Mouse (Mus musculus) heart, postnatal 0 days (tissue): ENCODE measurements around the gene Pgap3. TPM values are rescaled to one million over a fixed set of nuclear protein-coding genes. Genes with fewer than 3 reads are reported as not detected.
A peak's percentile ranks its signal among the peaks of the same experiment; 100 is the strongest.

Experiments
- ATAC-seq: fragments of 200-750 bp; cut with Nextera tagmentation; 2 replicates; pipeline ENCODE4 v1.8.0; 2017; ENCODE audit warnings: low read depth, moderate number of reproducible peaks, moderate library complexity; ENCODE audit not compliant: insufficient read depth
- DNase-seq: peaks from one replicate; pipeline ENCODE4 v3.0.0-alpha.2; 2016; ENCODE audit warnings: low spot score
- H3K27ac ChIP-seq: fragments of 300-500 bp; sonication (generic); 2 replicates; pipeline ENCODE4 v1.5.1; 2014; ENCODE audit warnings: low read depth, mild to moderate bottlenecking
- H3K27me3 ChIP-seq: fragments of 300-500 bp; sonication (generic); 2 replicates; pipeline ENCODE4 v1.6.1; 2014; ENCODE audit warnings: low read length, mixed read lengths; ENCODE audit not compliant: control insufficient read depth, insufficient read depth
- H3K36me3 ChIP-seq: fragments of 300-500 bp; sonication (generic); replicated peaks from 2 replicates; pipeline ENCODE4 v1.6.1; 2014; ENCODE audit warnings: low read length, mixed read lengths; ENCODE audit not compliant: control insufficient read depth, insufficient read depth
- H3K4me1 ChIP-seq: fragments of 300-500 bp; sonication (generic); 2 replicates; pipeline ENCODE4 v1.6.1; 2014; ENCODE audit warnings: antibody characterized with exemption; ENCODE audit not compliant: control insufficient read depth, insufficient read depth
- H3K4me2 ChIP-seq: fragments of 300-500 bp; sonication (generic); 2 replicates; pipeline ENCODE4 v1.6.1; 2014; ENCODE audit warnings: low read depth, mild to moderate bottlenecking, low read length, moderate library complexity
- H3K4me3 ChIP-seq: fragments of 300-500 bp; sonication (generic); 2 replicates; pipeline ENCODE4 v1.5.1; 2014; ENCODE audit warnings: low read depth, low read length
- H3K9ac ChIP-seq: fragments of 300-500 bp; sonication (generic); replicated peaks from 2 replicates; pipeline ENCODE4 v1.6.1; 2014; ENCODE audit warnings: low read depth, low read length, mixed read lengths
- H3K9me3 ChIP-seq: fragments of 300-500 bp; sonication (generic); replicated peaks from 2 replicates; pipeline ENCODE4 v1.6.1; 2016; ENCODE audit warnings: low read length; ENCODE audit not compliant: control insufficient read depth
- CTCF ChIP-seq: IDR thresholded peaks from 2 replicates; pipeline ENCODE4 v1.5.1; 2016; ENCODE audit warnings: antibody characterized with exemption, control low read depth, low read depth
- EP300 ChIP-seq: IDR thresholded peaks from 2 replicates; pipeline ENCODE4 v1.6.1; 2016; ENCODE audit warnings: antibody characterized with exemption, low read depth
- WGBS: fragments of 180-500 bp; shearing (Covaris S2); extraction: QIAGEN DNeasy Blood & Tissue Kit; methylation state at CpG from one replicate; pipeline ENCODE4 v1.1.7; 2014; 5-methylcytosine and 5-hydroxymethylcytosine counted together
- polyA plus RNA-seq: library from polyadenylated mRNA; unstranded; fragments of >200 nt; fragmentation: Nextera tagmentation; extraction: Ambion mirVana; gene quantifications from 2 replicates; pipeline ENCODE4 v1.2.1, GENCODE M21; 2015
- total RNA-seq: library from RNA; depleted of rRNA; stranded (reverse); fragments of >200 nt; gene quantifications from 2 replicates; pipeline ENCODE4 v1.2.3, GENCODE M21; 2014; ENCODE audit warnings: low replicate concordance

Gene Pgap3
- total and polyA plus RNA-seq, 2 experiments from 2014 or later: 18.2 to 35.7 TPM

DNA sequence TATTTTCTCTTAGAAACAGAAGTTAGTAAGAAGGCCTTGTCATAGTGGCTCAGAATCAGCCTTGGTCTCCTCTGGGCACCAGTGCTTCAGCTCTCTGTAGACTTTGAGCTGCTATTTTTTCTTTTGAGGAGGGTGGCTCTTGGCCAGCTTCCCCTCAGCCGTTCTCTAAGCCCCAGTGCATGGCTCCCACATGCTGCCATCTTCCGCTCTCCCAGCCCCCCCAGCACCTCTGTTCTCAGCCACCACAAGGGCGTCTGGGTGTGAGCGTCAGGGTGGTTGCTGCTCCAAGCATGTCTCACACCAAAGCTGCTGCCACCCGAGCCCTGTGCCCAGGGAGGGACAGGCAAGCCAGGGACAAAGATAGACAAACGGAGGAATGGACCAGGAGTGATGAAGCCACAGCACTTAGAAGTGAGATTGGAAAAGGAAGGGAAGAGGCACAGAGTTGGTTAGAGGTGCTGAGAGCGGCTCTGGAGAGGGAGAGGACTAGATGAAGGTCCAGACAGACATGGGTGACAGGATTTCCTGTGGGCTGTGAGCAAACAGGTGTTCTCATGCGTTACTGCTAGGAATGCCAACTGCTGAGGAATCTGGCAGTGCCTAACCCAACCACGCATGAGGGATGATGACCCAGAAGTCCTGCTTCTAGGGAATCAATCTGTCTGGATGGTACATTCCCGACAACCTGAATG is 33.0 kb downstream of the Pgap3 start:
- TF ChIP-seq EP300 (no peak), CTCF (no peak)

GRCm38 (mm10) chr11:98366290-98366689 is 34.0 kb downstream of the Pgap3 start:
- H3K4me3 ChIP-seq: no peak overlapping the region
- no peaks in the 10 kb centered on the region for H3K27me3 ChIP-seq
- DNase-seq: peak; percentile 3
- H3K27ac ChIP-seq: 0 out of 2 replicates have a peak overlapping the region, but pooled peaks have one; percentile 11
- H3K4me1 ChIP-seq: peaks cover 18% of the 10 kb centered on the region; the same call in 1 of the 2 replicates
- no peak for TF ChIP-seq CTCF
- no peak for TF ChIP-seq EP300
- WGBS: 67% methylated on average over 10 of the region's 10 CpGs
- H3K9me3 ChIP-seq: no peaks in the 10 kb centered on the region
- no peak for ATAC-seq
- H3K36me3 ChIP-seq: no peaks in the 10 kb centered on the region
- no peak overlapping the region for H3K9ac ChIP-seq
- no peak overlapping the region for H3K4me2 ChIP-seq

More for the DNA sequence above, 33.0 kb downstream of the Pgap3 start:
- no peak for ATAC-seq
- 34% methylated on average over 10 of the region's 10 CpGs for WGBS
- Histone ChIP-seq H3K36me3 (no peaks in the 10 kb centered on the region), H3K9me3 (no peaks in the 10 kb centered on the region), H3K27me3 (no peaks in the 10 kb centered on the region), H3K4me2 (peak overlapping the region; percentile 5; the same call in 1 of the 2 replicates), H3K9ac (no peak overlapping the region), H3K27ac (peak overlapping the region; percentile 64), H3K4me3 (no peak overlapping the region), H3K4me1 (peaks cover 22% of the 10 kb centered on the region)
- peak; percentile 10 for DNase-seq

- H3K4me2 ChIP-seq: no peak overlapping the region
- H3K27me3 ChIP-seq: no peaks in the 10 kb centered on the region
- H3K36me3 ChIP-seq: no peaks in the 10 kb centered on the region
- TF ChIP-seq EP300 (no peak), CTCF (no peak)
- DNase-seq (no peak), ATAC-seq (no peak)
- no peaks in the 10 kb centered on the region for H3K9me3 ChIP-seq
- 89% methylated on average over 5 of the region's 5 CpGs for WGBS
- H3K4me3 ChIP-seq: no peak overlapping the region
- H3K9ac ChIP-seq: no peak overlapping the region
- H3K27ac ChIP-seq: no peak overlapping the region
- peaks cover 19% of the 10 kb centered on the region for H3K4me1 ChIP-seq
Observed at GRCm38 (mm10) chr11:98364410-98364809, 35.9 kb downstream of the Pgap3 start.

DNA sequence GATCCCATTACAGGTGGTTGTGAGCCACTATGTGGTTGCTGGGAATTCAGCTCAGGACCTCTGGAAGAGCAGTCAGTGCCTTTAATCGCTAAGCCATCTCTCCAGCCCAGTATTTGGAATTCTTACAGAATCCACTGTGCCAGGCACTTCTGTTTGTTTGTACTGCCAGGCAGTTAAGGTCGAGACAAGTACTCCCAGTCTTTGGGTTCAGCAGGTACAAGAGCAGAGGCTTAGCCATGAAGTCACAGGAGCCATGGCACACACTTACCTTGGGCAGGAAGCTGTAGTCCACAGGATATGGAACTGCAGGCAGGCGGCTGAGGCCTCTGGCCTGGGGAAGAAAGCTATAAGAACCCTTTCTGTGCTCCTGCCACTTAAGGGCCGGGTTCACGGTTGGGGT is 36.5 kb downstream of the Pgap3 start:
- ATAC-seq: no peak
- Histone ChIP-seq H3K9me3 (no peaks in the 10 kb centered on the region), H3K27ac (no peak overlapping the region), H3K27me3 (no peaks in the 10 kb centered on the region), H3K4me1 (peaks cover 25% of the 10 kb centered on the region), H3K36me3 (no peaks in the 10 kb centered on the region), H3K4me2 (no peak overlapping the region), H3K9ac (no peak overlapping the region), H3K4me3 (no peak overlapping the region)
- DNase-seq: no peak
- no peak for TF ChIP-seq CTCF
- TF ChIP-seq EP300: no peak
- WGBS: 81% methylated on average over 5 of the region's 5 CpGs

DNA sequence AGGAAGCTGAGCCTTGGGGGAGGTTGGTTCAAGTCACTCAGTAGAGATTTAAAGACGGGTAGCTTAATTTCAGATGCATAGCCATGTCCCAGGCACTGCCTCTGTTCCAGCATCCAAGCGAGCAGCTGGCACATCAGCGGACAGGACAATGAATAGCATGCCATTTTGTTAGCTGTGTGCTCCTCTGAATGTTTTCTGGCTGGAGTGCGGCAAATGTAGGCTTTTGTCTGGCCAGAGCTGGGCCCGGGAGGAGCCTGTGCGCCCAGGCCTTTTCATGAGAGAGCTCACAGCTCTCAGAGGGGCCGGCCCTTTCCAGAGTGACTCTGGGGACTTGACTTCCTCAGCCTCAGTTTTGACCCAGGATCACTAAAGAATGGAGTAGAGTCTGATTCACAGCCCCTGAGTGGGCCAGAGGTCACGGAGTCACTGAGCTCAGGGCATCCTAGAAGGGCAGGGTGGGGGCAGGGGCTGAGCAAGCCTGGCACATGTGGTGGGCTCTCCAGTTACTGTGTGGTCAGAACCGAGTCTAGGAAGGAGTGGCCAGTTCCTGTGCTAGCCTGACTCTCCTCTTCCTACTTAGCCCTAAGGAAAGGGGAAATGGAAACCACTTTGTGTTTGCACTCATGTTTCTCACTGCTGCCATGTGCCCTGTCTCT is 39.3 kb downstream of the Pgap3 start:
- DNase-seq (no peak), ATAC-seq (no peak)
- 62% methylated on average over 9 of the region's 9 CpGs for WGBS
- H3K4me2 ChIP-seq: 0 out of 2 replicates have a peak overlapping the region, but pooled peaks have one; percentile 0
- no peak overlapping the region for H3K4me3 ChIP-seq
- TF ChIP-seq EP300: no peak
- no peak for TF ChIP-seq CTCF
- H3K27ac ChIP-seq: peak overlapping the region; percentile 53
- H3K9ac ChIP-seq: no peak overlapping the region
- H3K9me3 ChIP-seq: no peaks in the 10 kb centered on the region
- H3K36me3 ChIP-seq: no peaks in the 10 kb centered on the region
- H3K4me1 ChIP-seq: peaks cover 20% of the 10 kb centered on the region
- H3K27me3 ChIP-seq: no peaks in the 10 kb centered on the region
